Mouse (Mus musculus): ENCODE data around the gene Ttc16. TPM values are rescaled to one million over a fixed set of nuclear protein-coding genes. Genes with fewer than 3 reads are reported as not detected.
A peak's percentile ranks its signal among the peaks of the same experiment; 100 is the strongest.

The Ttc16 gene
- polyA plus RNA-seq, 1 experiment: 0.16 TPM

DNA sequence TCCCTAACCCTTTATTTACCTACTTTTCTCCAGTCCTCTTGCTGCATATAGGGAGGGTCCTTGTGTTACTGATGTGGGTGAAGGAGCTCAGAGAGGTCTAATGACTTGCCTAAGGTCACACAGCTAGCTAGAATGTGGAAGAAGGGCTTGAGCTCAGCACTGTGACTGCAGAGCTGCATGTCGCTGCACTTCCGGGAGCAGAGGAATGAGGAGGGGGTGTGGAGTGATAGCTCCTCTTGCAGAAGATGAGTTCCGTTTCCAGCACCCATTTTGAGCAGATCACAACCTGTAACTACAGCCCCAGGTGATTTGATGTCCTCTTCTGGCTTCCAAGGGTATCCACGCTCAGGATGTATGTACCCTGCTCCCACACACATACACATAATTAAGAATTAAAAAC lies 51.3 kb downstream of the Ttc16 start:
- Histone ChIP-seq H3K36me3 (ENCODE audit: control insufficient read depth, insufficient read depth) (no peaks in the 10 kb centered on the region), H3K4me3 (no peak overlapping the region), H3ac (ENCODE audit: control insufficient read depth, insufficient read length) (no peak overlapping the region), H3K79me2 (ENCODE audit: control insufficient read depth, insufficient read depth) (no peaks in the 10 kb centered on the region), H3K4me2 (ENCODE audit: low read depth) (no peak overlapping the region), H3K27me3 (ENCODE audit: control insufficient read depth, insufficient read depth, insufficient read length) (no peaks in the 10 kb centered on the region)
- TF ChIP-seq TCF3 (IDR thresholded peaks at IDR 0.05; ENCODE audit: insufficient read length, low read depth) (no peak), POLR2AphosphoS2 (IDR thresholded peaks at IDR 0.05; ENCODE audit: insufficient read length, low read depth) (no peak), SRF (IDR thresholded peaks at IDR 0.05; ENCODE audit: control insufficient read depth, insufficient read length, low read depth) (no peak), MYOD1 (IDR thresholded peaks at IDR 0.05; ENCODE audit: control insufficient read depth in 1 of 3, insufficient read length in 2 of 3, low read depth in 2 of 3) (no peak), E2F4 (IDR thresholded peaks at IDR 0.05; ENCODE audit: insufficient read depth) (no peak), MYOG (IDR thresholded peaks at IDR 0.05; ENCODE audit: control insufficient read depth in 1 of 3, insufficient read depth in 1 of 3, insufficient read length in 2 of 3, low read depth in 2 of 3) (no peak), CEBPB (IDR thresholded peaks at IDR 0.05; ENCODE audit: insufficient read depth, poor library complexity, severe bottlenecking) (no peak), POLR2A (IDR thresholded peaks at IDR 0.05; ENCODE audit: insufficient read length, low read depth) (no peak), TCF12 (IDR thresholded peaks at IDR 0.05; ENCODE audit: insufficient read depth, poor library complexity, severe bottlenecking) (no peak), REST (IDR thresholded peaks at IDR 0.05; ENCODE audit: insufficient read depth, insufficient read length) (no peak), MAX (IDR thresholded peaks at IDR 0.05; ENCODE audit: low read depth) (no peak), USF1 (IDR thresholded peaks at IDR 0.05; ENCODE audit: low read depth) (no peak)

GRCm38 (mm10) chr2:32722581-32722980 lies 52.9 kb downstream of the Ttc16 start:
- no peak overlapping the region for H3ac ChIP-seq (ENCODE audit: control insufficient read depth, insufficient read length)
- H3K4me2 ChIP-seq (ENCODE audit: low read depth): no peak overlapping the region
- H3K27me3 ChIP-seq (ENCODE audit: control insufficient read depth, insufficient read depth, insufficient read length): no peaks in the 10 kb centered on the region
- H3K79me2 ChIP-seq (ENCODE audit: control insufficient read depth, insufficient read depth): no peaks in the 10 kb centered on the region
- TF ChIP-seq TCF3 (IDR thresholded peaks at IDR 0.05; ENCODE audit: insufficient read length, low read depth) (no peak), TCF12 (IDR thresholded peaks at IDR 0.05; ENCODE audit: insufficient read depth, poor library complexity, severe bottlenecking) (no peak), SRF (IDR thresholded peaks at IDR 0.05; ENCODE audit: control insufficient read depth, insufficient read length, low read depth) (no peak), MYOG (IDR thresholded peaks at IDR 0.05; ENCODE audit: control insufficient read depth in 1 of 3, insufficient read depth in 1 of 3, insufficient read length in 2 of 3, low read depth in 2 of 3) (no peak), POLR2A (IDR thresholded peaks at IDR 0.05; ENCODE audit: insufficient read length, low read depth) (no peak), CEBPB (IDR thresholded peaks at IDR 0.05; ENCODE audit: insufficient read depth, poor library complexity, severe bottlenecking) (no peak), E2F4 (IDR thresholded peaks at IDR 0.05; ENCODE audit: insufficient read depth) (no peak), REST (IDR thresholded peaks at IDR 0.05; ENCODE audit: insufficient read depth, insufficient read length) (no peak), POLR2AphosphoS2 (IDR thresholded peaks at IDR 0.05; ENCODE audit: insufficient read length, low read depth) (no peak), MYOD1 (IDR thresholded peaks at IDR 0.05; ENCODE audit: control insufficient read depth in 1 of 3, insufficient read length in 2 of 3, low read depth in 2 of 3) (no peak), MAX (IDR thresholded peaks at IDR 0.05; ENCODE audit: low read depth) (no peak), USF1 (IDR thresholded peaks at IDR 0.05; ENCODE audit: low read depth) (no peak)
- no peaks in the 10 kb centered on the region for H3K36me3 ChIP-seq (ENCODE audit: control insufficient read depth, insufficient read depth)
- H3K4me3 ChIP-seq: no peak overlapping the region

GRCm38 (mm10) chr2:32722046-32722445 lies 53.4 kb downstream of the Ttc16 start:
- H3K36me3 ChIP-seq (ENCODE audit: control insufficient read depth, insufficient read depth): no peaks in the 10 kb centered on the region
- TF ChIP-seq MYOD1 (IDR thresholded peaks at IDR 0.05; ENCODE audit: control insufficient read depth in 1 of 3, insufficient read length in 2 of 3, low read depth in 2 of 3): no peak
- H3ac ChIP-seq (ENCODE audit: control insufficient read depth, insufficient read length): no peak overlapping the region
- no peaks in the 10 kb centered on the region for H3K79me2 ChIP-seq (ENCODE audit: control insufficient read depth, insufficient read depth)
- H3K4me2 ChIP-seq (ENCODE audit: low read depth): no peak overlapping the region
- H3K4me3 ChIP-seq: no peak overlapping the region
- no peaks in the 10 kb centered on the region for H3K27me3 ChIP-seq (ENCODE audit: control insufficient read depth, insufficient read depth, insufficient read length)

GRCm38 (mm10) chr2:32720681-32721229 lies 54.7 kb downstream of the Ttc16 start, which contains the start of gene Sh2d3c:
Sh2d3c (plus strand) TSS chr2:32721055.
- Histone ChIP-seq H3K36me3 (ENCODE audit: control insufficient read depth, insufficient read depth) (no peaks in the 10 kb centered on the region), H3ac (ENCODE audit: control insufficient read depth, insufficient read length) (no peak within 1 kb of the TSS), H3K79me2 (ENCODE audit: control insufficient read depth, insufficient read depth) (no peaks in the 10 kb centered on the region), H3K27me3 (ENCODE audit: control insufficient read depth, insufficient read depth, insufficient read length) (no peaks in the 10 kb centered on the region), H3K4me2 (ENCODE audit: low read depth) (peak within 1 kb of the TSS; percentile 62), H3K4me3 (no peak within 1 kb of the TSS)
- TF ChIP-seq REST (IDR thresholded peaks at IDR 0.05; ENCODE audit: insufficient read depth, insufficient read length) (no peak), MYOD1 (IDR thresholded peaks at IDR 0.05; ENCODE audit: control insufficient read depth in 1 of 3, insufficient read length in 2 of 3, low read depth in 2 of 3) (peak in 2 of 3 experiments; percentile 77 to 83), CEBPB (IDR thresholded peaks at IDR 0.05; ENCODE audit: insufficient read depth, poor library complexity, severe bottlenecking) (no peak), SRF (IDR thresholded peaks at IDR 0.05; ENCODE audit: control insufficient read depth, insufficient read length, low read depth) (no peak), MYOG (IDR thresholded peaks at IDR 0.05; ENCODE audit: control insufficient read depth in 1 of 3, insufficient read depth in 1 of 3, insufficient read length in 2 of 3, low read depth in 2 of 3) (peak in 2 of 3 experiments; percentile 67 to 87), TCF3 (IDR thresholded peaks at IDR 0.05; ENCODE audit: insufficient read length, low read depth) (no peak), USF1 (IDR thresholded peaks at IDR 0.05; ENCODE audit: low read depth) (no peak), POLR2A (IDR thresholded peaks at IDR 0.05; ENCODE audit: insufficient read length, low read depth) (no peak), MAX (IDR thresholded peaks at IDR 0.05; ENCODE audit: low read depth) (no peak), POLR2AphosphoS2 (IDR thresholded peaks at IDR 0.05; ENCODE audit: insufficient read length, low read depth) (no peak)

- H3K36me3 ChIP-seq (ENCODE audit: control insufficient read depth, insufficient read depth): no peaks in the 10 kb centered on the region
- no peak for TF ChIP-seq USF1 (IDR thresholded peaks at IDR 0.05; ENCODE audit: low read depth)
- no peak for TF ChIP-seq REST (IDR thresholded peaks at IDR 0.05; ENCODE audit: insufficient read depth, insufficient read length)
- no peak for TF ChIP-seq E2F4 (IDR thresholded peaks at IDR 0.05; ENCODE audit: insufficient read depth)
- TF ChIP-seq TCF3 (IDR thresholded peaks at IDR 0.05; ENCODE audit: insufficient read length, low read depth): no peak
- no peak for TF ChIP-seq MAX (IDR thresholded peaks at IDR 0.05; ENCODE audit: low read depth)
- TF ChIP-seq POLR2AphosphoS2 (IDR thresholded peaks at IDR 0.05; ENCODE audit: insufficient read length, low read depth): no peak
- TF ChIP-seq SRF (IDR thresholded peaks at IDR 0.05; ENCODE audit: control insufficient read depth, insufficient read length, low read depth): no peak
- no peak overlapping the region for H3K4me2 ChIP-seq (ENCODE audit: low read depth)
- H3K79me2 ChIP-seq (ENCODE audit: control insufficient read depth, insufficient read depth): no peaks in the 10 kb centered on the region
- no peak overlapping the region for H3ac ChIP-seq (ENCODE audit: control insufficient read depth, insufficient read length)
- no peaks in the 10 kb centered on the region for H3K27me3 ChIP-seq (ENCODE audit: control insufficient read depth, insufficient read depth, insufficient read length)
- H3K4me3 ChIP-seq: no peak overlapping the region
Measured at GRCm38 (mm10) chr2:32720053-32720452, 55.4 kb downstream of the Ttc16 start.
